Mouse (Mus musculus): Measurements from ENCODE around the gene Ankrd28.
"Not testable (repeated sequence)": the region's sequence is repeated elsewhere in the genome, so short reads cannot be mapped to it uniquely, and the experiment has no call there.

Ankrd28 gene

DNA sequence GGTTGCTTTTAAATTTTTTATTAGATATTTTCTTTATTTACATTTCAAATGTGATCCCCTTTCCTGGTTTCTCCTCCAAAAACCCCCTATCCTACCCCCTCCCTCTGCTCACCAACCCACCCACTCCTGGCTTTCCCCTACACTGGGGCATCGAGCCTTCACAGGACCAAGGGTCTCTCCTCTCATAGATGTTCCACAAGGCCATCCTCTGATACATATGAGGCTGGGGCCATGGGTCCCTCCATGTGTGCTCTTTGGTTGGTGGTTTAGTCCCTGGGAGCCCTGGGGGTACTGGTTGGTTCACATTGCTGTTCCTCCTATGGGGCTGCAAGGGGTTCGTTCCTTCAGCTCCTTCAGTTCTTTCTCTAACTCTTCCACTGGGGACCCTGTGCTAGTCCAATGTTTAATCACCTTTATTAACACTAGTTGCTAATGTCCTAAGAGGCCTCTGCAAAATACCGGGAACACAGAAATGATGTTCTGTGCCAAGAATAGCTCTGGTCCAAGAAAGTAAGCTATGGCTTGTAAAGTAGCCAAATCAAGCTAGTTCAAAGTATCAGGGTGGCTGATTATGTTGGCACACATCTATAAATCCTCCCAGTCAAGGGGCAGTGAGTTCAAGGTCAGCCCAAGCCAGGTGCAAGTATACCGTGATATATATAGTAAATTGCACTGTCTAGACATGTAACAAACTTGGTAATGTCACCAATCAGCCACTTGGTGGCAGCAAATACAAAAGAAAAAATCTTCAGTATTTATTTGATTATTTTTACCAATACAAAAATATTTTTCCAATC lies 36.3 kb downstream of the Ankrd28 start:
- no peak for DNase-seq

DNA sequence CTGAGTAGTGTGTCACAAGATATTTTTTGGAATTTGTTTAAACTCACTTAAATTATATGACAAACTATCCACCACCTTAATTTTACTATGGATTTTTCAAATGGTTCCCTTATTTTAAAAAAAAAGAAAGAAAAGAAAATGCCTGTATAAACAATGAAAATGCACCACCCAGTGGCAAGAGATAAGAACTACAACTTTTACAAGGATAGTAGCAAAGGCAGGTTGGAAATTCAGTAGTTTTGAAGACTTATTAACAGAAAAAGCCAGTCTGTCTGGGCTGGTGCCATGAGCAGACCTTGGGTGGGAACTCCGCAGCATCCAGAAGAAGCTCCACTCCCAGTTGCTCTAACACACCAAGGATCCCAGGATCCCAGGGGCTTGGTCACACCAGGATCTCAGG lies 39.7 kb downstream of the Ankrd28 start:
- DNase-seq = no peak

DNA sequence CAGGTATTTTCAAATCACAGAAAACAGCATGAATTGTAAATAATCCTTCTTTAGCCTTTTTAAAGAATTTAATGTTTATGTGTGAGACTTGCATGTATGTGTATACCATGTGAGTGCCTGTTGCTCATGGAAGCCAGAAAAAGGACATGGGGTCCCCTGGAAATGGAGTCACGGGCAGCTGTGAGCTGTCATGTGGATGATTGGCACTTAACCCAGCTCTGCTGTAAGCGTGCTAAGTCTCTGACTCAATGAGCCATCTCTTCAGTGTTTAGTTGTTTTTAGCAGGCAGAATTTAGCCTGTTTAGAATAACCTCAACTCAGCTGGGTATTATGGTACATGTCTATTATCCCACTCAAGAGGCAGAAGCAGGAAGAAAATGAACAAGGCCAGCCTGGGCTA lies 43.5 kb downstream of the Ankrd28 start:
- DNase-seq = no peak

DNA sequence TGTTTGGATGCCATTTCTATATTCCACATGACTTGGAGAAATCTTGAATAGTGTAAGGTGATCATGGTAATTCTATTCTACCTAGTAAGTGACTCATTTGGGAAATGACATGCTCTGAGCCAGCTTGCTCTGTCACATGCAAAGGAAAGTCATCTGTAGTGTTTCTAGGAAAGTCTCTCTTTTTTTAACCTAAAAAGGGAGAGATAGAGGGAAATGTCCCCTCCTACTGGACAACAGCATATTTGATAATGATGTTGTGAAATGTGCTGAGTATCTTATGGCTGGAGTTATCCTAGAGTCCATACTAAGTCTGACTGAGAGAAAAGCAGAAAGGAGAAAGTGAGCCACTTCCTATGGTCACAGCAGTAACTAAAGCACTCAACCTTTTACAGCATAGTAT lies 44.8 kb downstream of the Ankrd28 start:
- DNase-seq = no peak

DNA sequence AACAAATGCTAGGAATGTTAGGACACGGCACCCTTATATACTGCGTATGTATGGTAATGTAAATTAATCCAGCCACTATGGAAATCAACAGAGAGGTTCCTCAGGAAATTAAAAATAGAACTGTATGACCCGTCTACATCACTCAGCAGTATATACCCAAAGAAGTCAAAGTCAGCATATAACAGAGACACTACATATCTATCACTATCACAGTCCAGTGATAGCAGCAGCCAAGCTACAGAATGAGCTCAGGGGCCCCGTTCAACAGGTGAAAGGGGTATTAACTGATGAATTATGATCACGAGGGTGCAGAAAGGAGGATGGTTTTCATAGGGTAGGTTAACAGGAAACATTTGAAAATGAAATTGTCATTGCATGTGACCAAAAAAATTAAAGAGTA lies 45.5 kb downstream of the Ankrd28 start:
- no peak for DNase-seq

DNA sequence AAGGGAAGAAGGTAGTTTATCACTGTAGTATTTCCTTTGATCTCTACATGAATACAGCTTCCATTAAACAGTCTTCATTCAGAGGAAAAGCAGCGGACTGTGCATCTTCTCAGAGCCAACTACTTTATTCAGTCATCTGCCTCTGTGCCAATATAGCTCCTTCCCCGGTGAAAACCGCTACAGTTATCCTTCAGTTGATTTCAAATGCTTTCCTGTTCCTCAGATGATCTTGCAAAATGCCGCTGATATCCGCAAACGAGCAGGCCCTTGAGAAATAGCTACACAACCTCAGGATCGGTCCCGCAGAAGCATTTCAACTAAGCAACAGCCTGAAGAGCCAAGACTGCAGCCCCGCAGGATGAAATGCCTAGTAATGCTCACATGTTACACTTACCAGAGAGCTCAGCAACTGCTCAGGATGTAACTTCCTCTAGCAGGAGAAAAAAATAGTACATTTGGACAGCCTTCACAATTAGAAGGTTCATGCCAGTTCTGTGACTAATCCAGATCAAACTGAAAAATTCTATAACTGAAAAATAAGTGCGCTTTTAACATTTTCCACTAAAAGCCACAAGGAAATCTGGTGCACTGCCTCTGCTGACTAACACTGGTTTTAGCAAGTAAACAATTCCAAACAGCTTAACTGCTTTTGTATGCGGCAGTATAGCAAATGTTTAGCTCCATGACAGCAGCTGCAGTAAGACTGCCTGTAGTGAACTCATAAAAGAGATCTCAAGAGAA lies 49.0 kb downstream of the Ankrd28 start:
- peak; percentile 92 for DNase-seq

DNA sequence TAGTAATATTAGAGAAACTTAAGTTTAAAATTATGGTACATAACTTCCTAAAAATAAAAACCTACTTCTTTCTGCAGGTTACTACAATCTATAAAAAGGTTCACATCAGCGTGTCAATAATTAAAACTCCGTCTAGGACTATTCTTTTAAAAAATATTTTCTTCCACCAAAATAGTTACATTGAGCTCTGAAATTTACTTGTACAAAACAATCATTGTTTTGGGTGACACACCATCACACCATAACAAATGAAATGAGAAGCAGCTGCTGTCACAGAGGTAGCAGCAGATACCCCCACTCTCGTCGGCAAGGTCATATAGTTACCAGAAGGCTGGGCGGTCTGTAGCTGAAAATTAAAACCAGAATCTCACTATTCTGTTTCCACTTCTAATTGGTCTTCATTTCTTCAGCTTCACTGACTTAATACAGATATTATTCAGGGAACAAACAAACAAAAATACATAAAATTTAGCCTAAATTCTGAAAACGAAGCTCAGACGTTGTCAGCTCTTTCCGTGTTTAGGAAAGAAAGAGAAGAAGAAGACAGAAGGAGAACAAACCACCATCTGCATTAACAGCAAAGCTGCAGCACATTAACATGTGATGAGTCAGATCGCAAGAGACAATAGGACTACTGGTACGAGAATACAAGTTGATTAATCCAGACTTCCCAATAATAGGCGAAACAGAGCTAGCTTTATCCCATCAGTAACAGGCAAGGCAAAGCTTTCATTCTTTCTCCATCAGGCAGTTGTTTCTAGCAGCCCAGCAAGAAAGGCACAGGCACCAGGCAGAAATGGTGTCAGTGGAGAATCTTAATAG lies 49.8 kb downstream of the Ankrd28 start:
- DNase-seq = no peak

DNA sequence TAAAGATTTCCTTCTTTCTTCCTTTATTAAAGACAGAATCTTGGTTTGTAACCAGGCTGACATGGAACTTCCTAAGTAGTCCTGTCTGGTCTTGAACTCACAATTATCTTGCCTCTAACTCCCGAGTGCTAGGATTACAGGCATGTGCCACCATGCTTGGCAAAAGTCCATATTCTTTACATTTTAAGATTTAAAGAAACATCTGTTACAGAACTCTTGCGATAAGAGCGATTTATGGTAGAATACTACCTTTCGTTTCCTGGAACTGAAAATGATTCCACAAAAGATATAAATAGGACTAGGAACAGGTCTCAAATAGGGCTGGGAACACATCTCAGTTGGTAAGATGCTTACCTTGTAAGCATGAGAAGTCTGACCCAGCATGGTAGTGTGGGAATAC lies 56.9 kb downstream of the Ankrd28 start:
- no peak for DNase-seq

DNA sequence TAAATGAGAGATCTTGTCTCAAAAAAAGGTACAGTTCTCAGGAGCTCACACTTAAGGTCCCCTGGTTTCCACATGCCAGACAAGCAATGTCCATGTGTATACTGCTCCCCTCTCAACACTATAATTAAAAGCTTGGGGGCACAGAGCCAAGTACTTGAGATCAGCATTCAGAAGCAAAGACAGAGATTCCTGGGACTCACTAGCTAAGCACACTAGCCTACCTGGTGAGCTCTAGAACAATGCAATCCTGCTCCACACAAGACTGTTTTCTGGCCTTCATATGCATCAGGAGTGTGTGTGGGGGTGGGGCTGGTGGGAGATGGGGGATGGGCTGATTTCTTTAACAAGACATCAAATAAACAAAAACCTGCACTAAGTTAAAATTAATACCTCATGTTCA lies 58.2 kb downstream of the Ankrd28 start:
- no peak for DNase-seq

DNA sequence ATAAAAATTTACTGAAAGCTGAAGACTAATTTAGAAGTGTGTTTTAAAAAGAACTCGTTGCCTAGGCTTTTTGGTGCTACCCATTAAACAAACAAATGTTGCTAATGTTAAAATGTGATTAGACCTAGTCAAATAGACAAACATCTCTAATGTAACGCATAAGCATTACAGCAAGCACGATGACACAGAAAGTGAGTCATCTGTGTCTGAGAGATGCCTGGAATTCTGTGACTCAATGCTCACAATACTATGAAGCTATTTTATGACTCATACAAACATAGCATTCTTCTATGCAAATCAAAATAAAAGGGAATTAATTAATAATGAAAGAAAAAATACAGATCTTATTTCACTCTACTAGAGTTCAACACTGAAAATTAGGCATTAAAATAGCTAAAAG lies 61.9 kb downstream of the Ankrd28 start:
- no peak for DNase-seq

DNA sequence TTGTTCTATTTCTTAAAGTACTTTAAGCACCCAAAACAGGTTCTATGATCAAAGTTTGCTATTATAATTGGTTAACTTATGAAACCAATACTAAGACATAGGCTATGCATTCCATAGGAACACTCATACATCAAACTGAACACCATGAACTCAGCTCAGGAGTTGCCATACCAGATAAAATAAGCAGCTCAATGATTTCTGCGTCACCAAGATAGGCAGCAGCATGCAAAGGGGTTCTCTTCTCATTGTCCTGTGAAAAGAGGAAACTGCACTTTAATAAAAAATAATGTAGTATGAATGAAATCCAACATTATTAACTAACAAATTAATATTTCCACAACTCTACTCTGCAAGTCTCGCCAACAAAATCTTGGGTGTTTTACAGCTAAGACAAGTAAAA lies 66.4 kb downstream of the Ankrd28 start:
- DNase-seq = no peak

DNA sequence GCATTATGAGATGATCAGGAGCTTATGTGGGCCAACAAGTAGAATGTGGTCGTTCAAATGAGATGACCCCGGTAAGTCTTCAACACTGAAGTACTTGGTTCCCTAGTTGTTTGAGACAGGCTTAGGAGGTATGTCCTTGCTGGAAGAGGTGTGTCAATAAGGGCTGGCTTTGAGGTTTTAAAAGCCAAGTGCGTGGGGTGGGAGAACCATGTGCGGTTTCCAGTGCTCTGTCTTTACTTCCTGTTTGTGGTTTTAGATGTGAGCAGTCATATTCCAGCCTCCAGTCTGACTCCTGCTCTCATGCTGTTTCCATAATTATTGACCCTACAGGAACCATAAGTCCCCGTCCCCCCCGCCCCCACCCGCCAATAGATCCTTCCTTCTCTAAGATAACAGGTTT lies 68.7 kb downstream of the Ankrd28 start:
- DNase-seq = no peak

DNA sequence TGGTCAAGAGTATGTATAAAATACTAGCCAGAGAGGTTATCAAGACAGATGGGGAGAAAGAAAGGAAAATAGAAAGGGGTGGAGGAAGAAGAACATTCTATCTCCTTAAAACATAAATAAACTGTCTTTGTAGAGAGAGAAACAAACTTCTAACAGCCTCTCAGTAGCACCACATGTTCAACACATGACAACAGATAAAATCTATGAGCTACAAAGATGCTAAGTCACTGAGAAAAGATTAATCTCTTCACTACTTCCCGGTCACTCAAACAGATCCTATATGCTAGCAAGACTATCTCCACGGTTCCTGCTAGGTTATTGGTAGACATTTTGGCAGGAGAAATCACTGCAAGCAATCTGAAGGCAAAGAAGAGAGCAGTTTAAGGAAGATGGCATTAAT lies 71.3 kb downstream of the Ankrd28 start:
- DNase-seq = no peak

DNA sequence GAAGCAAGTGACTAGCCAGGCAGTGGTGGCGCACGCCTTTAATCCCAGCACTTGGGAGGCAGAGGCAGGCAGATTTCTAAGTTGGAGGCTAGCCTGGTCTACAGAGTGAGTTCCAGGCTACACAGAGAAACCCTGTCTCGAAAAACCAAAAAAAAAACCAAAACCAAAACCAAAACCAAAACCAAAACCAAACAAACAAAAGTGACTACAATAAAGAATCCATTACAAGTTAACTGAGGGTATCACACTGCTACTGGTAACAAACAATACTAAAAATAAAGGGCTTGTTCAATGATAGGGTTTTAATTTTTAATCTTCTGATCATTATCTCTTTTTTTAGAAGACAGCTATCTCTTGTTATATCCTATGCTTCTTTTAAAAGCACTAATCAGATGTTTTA lies 72.0 kb downstream of the Ankrd28 start:
- DNase-seq = not testable (repeated sequence)

DNA sequence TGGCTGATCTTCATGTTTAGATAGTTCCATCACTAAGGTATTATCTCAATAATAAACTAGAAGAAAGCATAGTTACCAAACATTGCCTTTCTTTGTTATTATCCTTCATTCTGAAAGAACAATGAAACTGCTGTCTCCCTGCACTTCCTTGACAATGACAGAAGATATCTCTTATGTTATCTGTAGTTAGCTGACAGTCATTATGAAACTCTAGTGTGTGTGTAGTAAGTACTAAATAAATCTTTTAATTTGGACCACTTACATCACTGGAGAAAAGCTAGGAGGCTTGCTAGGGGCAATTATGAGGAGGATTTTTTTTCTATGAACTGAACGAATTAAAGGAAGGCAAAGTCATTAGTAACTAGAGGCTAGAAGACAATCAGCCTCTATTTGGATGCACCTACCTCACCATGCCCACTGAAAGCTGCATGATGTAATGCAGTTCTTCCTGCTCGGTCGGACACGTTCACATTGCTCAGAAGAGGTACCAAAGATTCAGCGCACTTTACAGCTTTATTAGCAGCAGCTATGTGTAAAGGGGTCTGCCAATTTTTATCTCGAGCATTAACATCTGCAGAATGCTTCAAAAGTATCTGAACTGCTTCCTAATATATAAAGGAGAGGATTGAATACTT lies 82.1 kb downstream of the Ankrd28 start:
- no peak for DNase-seq

DNA sequence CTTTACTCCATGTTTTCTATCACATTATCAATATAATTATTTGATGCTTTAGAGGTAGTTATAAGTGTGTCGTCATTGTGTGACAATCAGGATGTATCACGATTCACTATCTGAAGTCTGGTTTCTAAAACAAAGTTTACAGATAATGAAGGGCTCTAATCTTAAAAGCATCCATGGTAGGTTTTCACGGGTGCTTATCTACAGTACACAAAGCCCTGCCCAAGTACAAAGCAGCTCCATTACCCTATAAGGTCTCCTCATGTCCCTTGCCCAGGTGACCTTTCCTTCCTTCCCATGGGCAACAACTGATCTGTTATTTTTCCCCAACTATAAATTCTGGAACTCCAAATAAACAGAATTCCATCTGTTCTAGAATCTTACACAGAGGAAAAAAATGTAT lies 87.9 kb downstream of the Ankrd28 start:
- DNase-seq = no peak

DNA sequence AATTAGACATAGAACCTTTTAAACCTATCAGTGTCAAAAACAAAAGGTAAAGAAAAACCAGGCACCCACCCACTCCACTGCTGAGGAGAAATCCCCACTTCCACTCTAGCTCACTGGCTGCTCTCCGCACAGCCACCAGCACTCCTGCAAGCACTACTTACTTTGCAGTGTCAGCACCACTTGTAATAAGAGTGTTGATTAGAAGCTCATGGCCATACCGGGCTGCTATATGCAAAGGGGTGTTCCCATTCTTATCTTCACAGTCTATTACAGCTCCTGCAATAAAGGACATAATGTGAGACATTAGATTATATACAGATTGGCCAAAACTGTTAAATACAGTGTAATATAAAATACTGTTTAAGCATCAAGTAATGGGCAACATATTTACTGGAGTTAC lies 95.6 kb downstream of the Ankrd28 start:
- DNase-seq = no peak

DNA sequence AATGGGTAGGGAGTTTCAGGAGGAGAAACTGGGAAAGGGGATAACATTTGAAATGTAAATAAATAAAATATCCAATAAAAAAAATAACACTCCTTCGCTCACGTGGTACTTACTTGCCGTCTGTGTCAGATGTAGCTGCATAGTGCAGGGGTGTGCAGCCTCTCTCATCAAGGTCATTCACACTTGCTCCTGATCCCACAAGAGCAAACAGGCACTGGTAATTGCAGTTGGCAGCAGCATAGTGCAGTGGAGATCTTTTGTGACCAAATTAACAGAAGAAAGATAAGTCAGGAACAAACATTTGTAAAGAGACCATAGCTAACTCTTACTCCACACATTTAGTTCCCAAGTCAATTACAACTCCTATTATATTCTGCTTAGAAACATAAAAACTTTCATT lies 102.9 kb downstream of the Ankrd28 start:
- DNase-seq = peak; percentile 87

DNA sequence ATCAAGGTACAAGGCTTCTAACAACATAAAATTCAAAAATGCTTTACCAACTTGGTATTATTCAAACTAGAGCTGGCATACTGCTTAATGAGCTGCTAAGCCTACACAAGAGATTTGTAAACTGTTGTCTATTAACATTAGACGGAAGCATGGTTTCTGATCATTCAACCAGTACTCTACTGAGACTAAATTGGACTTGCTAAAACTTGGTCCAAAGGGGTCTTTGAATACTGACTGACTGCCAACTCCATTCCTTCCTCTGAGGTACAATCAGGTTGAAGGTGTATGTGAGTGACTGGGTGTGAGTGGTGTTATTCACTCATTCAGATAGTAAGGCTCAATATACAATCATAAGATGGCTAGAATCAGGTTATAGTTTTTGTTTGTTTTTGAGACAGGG lies 107.7 kb downstream of the Ankrd28 start:
- DNase-seq = no peak

DNA sequence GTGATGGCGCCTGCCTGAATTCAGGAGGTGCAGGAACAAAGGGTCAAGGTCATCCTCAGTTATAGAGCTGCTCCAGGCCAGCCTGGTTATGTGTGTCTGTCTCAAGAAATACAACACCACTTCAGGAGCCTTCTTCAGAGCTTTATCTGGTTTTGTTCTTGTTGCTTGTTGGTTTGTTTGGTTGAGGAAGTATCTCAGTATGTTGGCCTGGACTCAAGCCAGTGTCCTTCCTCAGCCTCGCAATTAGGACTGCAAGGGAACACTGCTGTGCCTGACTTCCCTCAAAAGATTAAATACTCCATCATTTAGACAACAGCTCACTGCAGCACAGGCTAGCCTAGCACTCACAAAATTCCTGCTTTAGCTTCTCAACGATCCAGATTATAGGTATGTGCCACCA lies 109.2 kb downstream of the Ankrd28 start:
- peak; percentile 52 for DNase-seq

DNA sequence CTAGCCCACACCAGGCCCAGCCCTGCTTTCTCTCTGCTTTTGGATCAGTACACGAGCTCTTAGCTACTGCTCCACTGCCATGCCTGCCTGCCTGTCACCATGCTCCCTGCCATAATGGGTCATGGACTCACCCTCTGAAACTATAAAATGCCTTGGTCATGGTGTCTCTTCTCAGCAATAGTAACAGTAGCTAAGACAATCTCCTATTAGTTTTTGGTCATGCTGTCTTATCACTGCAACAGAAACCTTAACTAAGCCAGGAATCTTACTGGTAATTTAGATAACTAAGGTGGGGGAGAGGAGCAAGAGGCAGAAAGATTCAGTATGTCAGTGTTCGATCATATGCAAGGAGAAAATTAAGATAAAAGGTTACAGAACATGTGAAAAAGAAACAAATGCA lies 112.1 kb downstream of the Ankrd28 start:
- peak; percentile 57 for DNase-seq

DNA sequence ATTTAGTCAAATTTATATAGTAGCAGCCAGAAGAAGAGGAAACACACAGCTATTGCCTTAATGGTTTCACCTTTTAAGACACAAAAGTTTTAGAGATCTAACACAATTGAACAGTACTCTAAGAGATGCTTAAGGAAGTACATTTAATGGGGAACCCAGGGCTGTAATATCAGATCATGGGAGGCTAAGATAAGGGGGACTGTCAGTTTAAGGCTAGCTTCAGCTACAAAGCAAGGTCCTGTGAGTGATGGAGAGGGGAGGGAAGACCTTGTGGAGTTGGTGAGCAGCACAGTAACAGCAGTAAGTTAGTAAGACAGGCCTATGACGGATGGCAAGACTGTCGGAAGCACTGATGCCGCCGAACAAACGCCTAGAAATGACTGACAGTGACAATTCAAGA lies 113.1 kb downstream of the Ankrd28 start:
- DNase-seq = peak; percentile 8

DNA sequence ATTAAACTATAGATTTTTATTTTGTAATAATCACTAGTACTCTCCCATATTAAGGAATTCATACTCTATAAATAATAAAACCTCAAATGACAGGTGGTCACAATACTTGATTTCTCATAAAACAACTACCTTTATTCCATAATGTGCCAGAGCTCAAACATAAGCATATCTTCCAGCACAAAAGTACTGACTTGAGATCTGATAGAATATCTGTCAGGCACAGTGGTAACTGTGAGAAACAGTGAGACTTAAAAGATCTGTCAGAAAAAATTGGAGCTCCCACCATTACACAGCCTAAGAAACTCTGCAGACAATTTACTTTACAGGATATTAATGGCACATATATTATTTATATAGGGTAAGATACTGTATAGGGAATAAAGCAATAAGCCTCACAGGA lies 114.8 kb downstream of the Ankrd28 start:
- no peak for DNase-seq

Measured in heart, adult 11 months (tissue).